Mouse (Mus musculus) C2C12 (cell line): ENCODE data around the gene Crybg1.

Experiments
- CEBPB ChIP-seq: IDR thresholded peaks from one replicate; pipeline ENCODE4 v1.6.1; 2011; ENCODE audit warnings: low read depth, mild to moderate bottlenecking, control low read depth, moderate library complexity
- CTCF ChIP-seq: IDR thresholded peaks from one replicate; pipeline ENCODE4 v1.5.1; 2011; ENCODE audit not compliant: control insufficient read depth, insufficient read depth, insufficient read length
- MYOG ChIP-seq: IDR thresholded peaks from one replicate; pipeline ENCODE4 v1.6.1; 2011; ENCODE audit not compliant: control insufficient read depth, insufficient read length; ENCODE audit errors: extremely low read depth
- USF1 ChIP-seq: IDR thresholded peaks from one replicate; pipeline ENCODE4 v1.6.1; 2011; ENCODE audit warnings: low read depth, mild to moderate bottlenecking, control low read depth, moderate library complexity

- TF ChIP-seq USF1 = no peak
- peak; percentile 10 for TF ChIP-seq CTCF
- TF ChIP-seq CEBPB = no peak
- TF ChIP-seq MYOG = no peak
Observed at GRCm38 (mm10) chr10:44177365-44177764, 28.7 kb upstream of the Crybg1 start.
